28 mouse cellular contexts compared by ENCODE assay signal in the genomic region with DNA sequence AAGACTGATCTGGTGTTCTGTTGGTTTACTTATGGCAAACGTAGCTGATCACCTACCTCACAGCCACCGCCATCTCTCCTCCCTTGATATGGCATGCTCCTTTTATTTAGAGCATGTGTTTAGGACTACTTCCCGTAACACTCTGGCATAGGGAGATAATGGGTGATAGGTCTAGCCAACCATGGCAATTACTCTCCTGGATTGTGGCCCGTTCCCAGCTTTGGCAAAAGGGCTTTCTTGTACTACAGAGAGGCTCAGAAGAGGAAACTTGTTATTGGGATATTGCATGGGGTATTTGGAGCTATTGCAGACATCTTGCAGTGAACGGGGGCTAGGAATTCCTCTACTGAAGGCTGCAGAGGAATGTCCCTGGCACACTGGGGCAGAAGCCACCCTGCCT.
DNase-seq lines count a peak whose midpoint lies in the region; ATAC-seq and TF ChIP-seq lines count a peak whose summit lies in the region.
"Had no signal": no experiment of that assay in that cellular context is flagged by ENCODE, and none has a peak within 500 bp of the region (broad histone marks: within the 10 kb centered on the region; RNA-seq: fewer than 3 reads in every experiment).

No protein-coding gene starts in this region.

- TF ChIP-seq CTCF in cerebellum, adult 2 months (IDR thresholded peaks at IDR 0.05; ENCODE audit: borderline replicate concordance, insufficient read depth, low read depth, low read length): no peak

- no peak overlapping the region for H3K27ac ChIP-seq in cerebellum, adult 2 months (ENCODE audit: insufficient read depth, low read length)
- H3K27ac ChIP-seq: embryonic facial prominence, embryonic 10.5 days; embryonic facial prominence, embryonic 13.5 days; forebrain, embryonic 12.5 days; forebrain, embryonic 15.5 days; heart, embryonic 15.5 days; hindbrain, embryonic 14.5 days; hindbrain, postnatal 0 days had no signal

- peak; percentile 19 for DNase-seq in adrenal gland, adult 2 months
- no peak for DNase-seq in adrenal gland, adult 8-10 months
- peak; percentile 54 to 59 for DNase-seq in cerebellum, postnatal 10 days
- no peak for DNase-seq in cerebellum, adult 2 months
- peak; percentile 10 to 17 for DNase-seq in heart, adult 18-20 months
- DNase-seq in heart, adult 8-10 months (ENCODE audit: low spot score): no peak
- DNase-seq: cerebellum, adult 11 months; cerebellum, adult 8-10 months; cerebellum, postnatal 25 days; embryo, embryonic 11 days; gastrocnemius, postnatal 25 days; heart, postnatal 14 days; heart, postnatal 4 days; kidney, adult 18-20 months had no signal

- WGBS in cerebellum, adult 2 months: 63% methylated on average over 5 of the region's 5 CpGs

- no peak for ATAC-seq in megakaryocyte, adult 5-6 weeks (ENCODE audit: poor library complexity, severe bottlenecking)
- ATAC-seq: forebrain, embryonic 15.5 days; hindbrain, postnatal 0 days; inflammation-experienced regulatory T-cells, adult 6 months; intestine, embryonic 16.5 days had no signal

- no peak for TF ChIP-seq POLR2A in cerebellum, adult 2 months (IDR thresholded peaks at IDR 0.05; ENCODE audit: borderline replicate concordance, insufficient read depth, low read length)

- no peak overlapping the region for H3K4me3 ChIP-seq in cerebellum, adult 2 months (replicated peaks; ENCODE audit: insufficient read depth, low read depth, low read length)
- H3K4me3 ChIP-seq in megakaryocyte, embryonic 14.5 days (replicated peaks): peak overlapping the region; percentile 14
- H3K4me3 ChIP-seq: embryonic facial prominence, embryonic 10.5 days; embryonic facial prominence, embryonic 13.5 days; erythroblast, embryonic 14.5 days; forebrain, embryonic 12.5 days; forebrain, embryonic 15.5 days; heart, embryonic 12.5 days; heart, embryonic 15.5 days had no signal

- no peaks in the 10 kb centered on the region for H3K4me1 ChIP-seq in cerebellum, adult 2 months (ENCODE audit: control insufficient read depth, insufficient read depth, low read length)
- peaks cover 27% of the 10 kb centered on the region for H3K4me1 ChIP-seq in megakaryocyte, embryonic 14.5 days

- H3K27me3 ChIP-seq in cerebellum, adult 2 months (ENCODE audit: control insufficient read depth, insufficient read depth, low read length): no peaks in the 10 kb centered on the region; the same call in 1 of the 2 replicates
- H3K27me3 ChIP-seq in megakaryocyte, embryonic 14.5 days (replicated peaks): peaks cover 21% of the 10 kb centered on the region
- H3K27me3 ChIP-seq: forebrain, embryonic 15.5 days; heart, embryonic 12.5 days; heart, embryonic 15.5 days; Patski had no signal

- H3K9me3 ChIP-seq in megakaryocyte, embryonic 14.5 days: no peaks in the 10 kb centered on the region; the same call in 1 of the 2 replicates
- H3K9me3 ChIP-seq: embryonic facial prominence, embryonic 10.5 days; embryonic facial prominence, embryonic 13.5 days; forebrain, embryonic 12.5 days; forebrain, embryonic 15.5 days; heart, embryonic 12.5 days; heart, embryonic 15.5 days had no signal

- H3K36me3 ChIP-seq in megakaryocyte, embryonic 14.5 days (replicated peaks; ENCODE audit: low read length): no peaks in the 10 kb centered on the region
- H3K36me3 ChIP-seq: embryonic facial prominence, embryonic 10.5 days; embryonic facial prominence, embryonic 13.5 days; forebrain, embryonic 12.5 days; forebrain, embryonic 15.5 days; heart, embryonic 12.5 days; heart, embryonic 15.5 days had no signal

Comparison
In these comparisons a context has a peak if more than half of its experiments do, and no peak if none do; other contexts are left out.
1. DNase-seq: peak in adrenal gland, adult 2 months (single experiment), cerebellum, postnatal 10 days (2 of 2) and heart, adult 18-20 months (2 of 2); none in adrenal gland, adult 8-10 months (single experiment), cerebellum, adult 2 months (0 of 2) and heart, adult 8-10 months (single experiment).